Mouse (Mus musculus) brain, embryonic 14.5 days (tissue): ENCODE results near the gene Olfr693. TPM values are rescaled to one million over a fixed set of nuclear protein-coding genes. Genes with fewer than 3 reads are reported as not detected.
"Not testable (repeated sequence)": the region's sequence is repeated elsewhere in the genome, so short reads cannot be mapped to it uniquely, and the experiment has no call there.

Experiments
- DNase-seq: peaks from one replicate; pipeline ENCODE4 v3.0.0-alpha.2; 2011; ENCODE audit warnings: low read depth
- CTCF ChIP-seq: fragments of 200-500 bp; IDR thresholded peaks from 2 replicates; pipeline ENCODE4 v1.5.1; 2012; ENCODE audit warnings: inconsistent platforms, mild to moderate bottlenecking, moderate library complexity, borderline replicate concordance; ENCODE audit not compliant: insufficient read depth, insufficient read length; ENCODE audit errors: extremely low read depth
- POLR2A ChIP-seq: fragments of 200-500 bp; IDR thresholded peaks from 2 replicates; pipeline ENCODE4 v1.6.1; 2012; ENCODE audit warnings: mild to moderate bottlenecking, inconsistent platforms, borderline replicate concordance; ENCODE audit not compliant: poor library complexity, insufficient read depth, insufficient read length, severe bottlenecking; ENCODE audit errors: extremely low read depth
- polyA plus RNA-seq: library from polyadenylated mRNA; depleted of rRNA; stranded (reverse); fragments of >200 nt; gene quantifications from 2 replicates; pipeline ENCODE4 v1.2.3, GENCODE M21; 2012; rRNA removed

Gene Olfr693
- 0.01 TPM in 1 of 2 replicates, not detected in the other for polyA plus RNA-seq

DNA sequence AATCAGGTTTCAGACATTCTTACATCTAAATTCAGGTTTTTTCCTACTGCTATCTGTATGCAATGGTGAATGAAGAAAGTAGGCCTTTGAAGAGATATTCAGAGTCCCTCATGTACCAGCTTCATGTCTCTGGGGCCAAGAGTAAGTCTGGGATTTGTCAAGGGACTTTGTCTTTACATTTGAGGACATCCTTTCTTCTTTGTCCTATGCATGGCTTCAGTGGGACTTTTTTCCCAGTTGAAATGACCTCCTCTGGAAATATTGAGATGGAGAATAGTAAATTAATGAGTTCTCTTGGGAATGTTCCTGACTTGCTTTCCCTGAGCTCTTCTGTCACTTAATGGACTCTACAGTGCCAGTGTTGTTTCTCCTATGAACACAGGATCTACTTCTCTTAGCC lies at the start of gene Olfr693:
Gene Olfr693 (minus strand): TSS at position 101 of the 400 bp plus-strand sequence.
- no peak for TF ChIP-seq CTCF
- no peak for TF ChIP-seq POLR2A
- DNase-seq: no peak

DNA sequence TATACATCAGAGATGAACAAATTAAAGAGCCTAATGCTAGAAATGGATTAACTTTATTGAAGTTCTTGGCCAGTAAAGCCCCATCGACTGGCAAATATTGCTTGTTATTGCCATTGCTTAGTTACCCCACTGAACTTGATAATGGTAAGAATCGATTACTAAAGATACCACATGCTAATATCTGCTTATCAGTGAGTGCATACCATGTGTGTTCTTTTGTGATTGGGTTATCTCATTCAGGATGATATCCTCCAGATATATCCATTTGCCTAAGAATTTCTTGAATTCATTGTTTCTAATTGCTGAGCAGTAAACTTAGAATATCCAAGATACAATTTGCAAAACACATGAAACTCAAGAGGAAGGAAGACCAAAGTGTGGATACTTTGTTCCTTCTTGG lies 45.3 kb upstream of the Olfr693 start:
- DNase-seq: not testable (repeated sequence)

DNA sequence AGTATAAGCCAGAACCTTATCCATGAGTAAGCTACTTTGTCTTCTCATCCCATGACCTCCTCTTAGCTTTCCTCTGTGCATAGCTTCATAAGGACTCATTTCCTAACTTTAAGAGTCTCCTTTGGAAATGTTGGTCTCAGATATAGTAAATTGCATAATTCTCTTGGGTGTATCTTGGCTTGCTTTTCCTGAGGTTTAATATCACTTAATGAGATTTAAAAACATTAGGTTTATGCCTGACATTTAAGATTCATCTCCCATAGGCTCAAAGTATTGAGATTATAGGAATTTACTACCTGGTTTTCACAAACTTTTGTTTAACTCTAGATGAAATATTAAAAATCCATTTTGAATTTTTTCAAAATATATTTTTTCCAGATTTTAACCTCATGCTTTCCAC lies 35.9 kb upstream of the Olfr693 start, which contains the start of gene Olfr695:
Gene Olfr695 (minus strand): TSS at position 101 of the 400 bp plus-strand sequence.
- no peak for DNase-seq
- no peak for TF ChIP-seq CTCF
- no peak for TF ChIP-seq POLR2A

DNA sequence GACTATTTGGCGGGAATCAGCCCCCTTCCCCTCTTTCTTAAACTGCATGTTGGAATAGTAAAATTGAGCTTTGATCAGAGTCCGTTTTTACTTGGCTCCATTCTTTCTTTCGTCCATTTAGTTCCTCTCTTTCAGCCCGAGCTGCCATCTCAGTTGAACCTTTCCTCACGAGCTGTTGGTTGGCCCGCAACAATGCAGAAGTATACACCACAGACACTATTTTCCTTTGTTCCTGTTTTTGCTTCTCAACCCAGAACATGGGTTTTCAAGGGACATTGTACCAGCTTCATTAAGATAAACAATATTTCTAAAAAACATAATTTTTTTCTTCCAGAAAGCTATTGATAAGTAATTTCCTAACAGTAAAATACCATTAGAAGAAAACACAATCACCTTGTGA lies 31.1 kb upstream of the Olfr693 start:
- no peak for DNase-seq

DNA sequence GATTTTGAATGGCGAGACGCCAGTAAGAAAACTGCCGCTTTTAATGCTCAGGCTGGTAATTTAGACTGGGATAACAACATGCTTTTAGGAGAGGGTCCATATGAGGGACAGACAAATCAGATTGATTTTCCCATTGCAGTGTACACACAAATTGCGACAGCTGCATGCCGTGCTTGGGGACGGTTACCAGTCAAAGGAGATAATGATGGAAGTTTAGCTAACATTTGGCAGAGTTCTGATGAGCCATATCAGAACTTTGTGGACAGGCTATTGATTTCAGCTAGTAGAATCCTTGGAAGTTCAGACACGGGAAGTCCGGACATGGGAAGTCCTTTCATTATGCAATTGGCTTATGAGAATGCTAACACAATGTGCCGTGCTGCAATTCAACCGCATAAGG lies 27.3 kb upstream of the Olfr693 start:
- not testable (repeated sequence) for DNase-seq

More for the DNA sequence above, 31.1 kb upstream of the Olfr693 start:
- TF ChIP-seq CTCF (no peak), POLR2A (no peak)

DNA sequence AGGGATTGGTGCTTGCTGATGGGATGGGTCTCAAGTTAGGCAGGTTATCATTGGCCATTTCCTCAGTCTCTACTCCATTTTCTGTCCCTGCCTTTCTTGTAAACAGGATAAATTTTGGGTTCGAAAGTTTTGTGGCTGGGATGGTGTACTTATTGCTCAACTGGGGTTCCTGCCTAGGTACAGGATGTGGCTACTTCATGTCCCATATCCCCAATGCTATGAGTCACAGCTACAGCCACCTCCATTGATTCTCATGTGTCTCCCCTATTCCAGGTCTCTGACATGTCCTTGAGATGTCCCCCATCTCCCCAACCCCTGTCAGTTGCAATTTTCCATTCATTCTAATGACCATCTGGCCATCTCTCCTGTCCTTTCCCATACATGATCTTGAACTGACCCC lies 16.5 kb upstream of the Olfr693 start:
- TF ChIP-seq POLR2A (no peak), CTCF (no peak)
- DNase-seq: no peak

DNA sequence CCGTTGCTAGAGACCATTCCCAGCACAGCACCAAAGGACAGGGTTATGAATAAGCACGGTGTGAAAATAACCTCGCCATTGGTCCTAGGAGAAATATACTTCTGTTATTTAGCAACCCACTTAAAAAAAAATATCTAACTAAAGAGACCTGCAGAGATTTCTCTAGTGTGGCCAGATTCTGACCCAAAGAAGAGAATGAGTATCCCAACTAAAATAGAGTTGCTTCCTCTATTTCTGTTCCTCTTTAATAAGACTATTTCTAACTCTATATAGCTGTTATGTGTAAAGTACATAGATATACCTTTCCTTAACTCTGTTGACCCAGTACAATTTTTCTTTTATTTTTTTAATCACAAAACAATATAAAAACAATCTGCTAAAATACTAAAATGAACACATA lies 12.6 kb upstream of the Olfr693 start:
- no peak for TF ChIP-seq POLR2A
- TF ChIP-seq CTCF: no peak

DNA sequence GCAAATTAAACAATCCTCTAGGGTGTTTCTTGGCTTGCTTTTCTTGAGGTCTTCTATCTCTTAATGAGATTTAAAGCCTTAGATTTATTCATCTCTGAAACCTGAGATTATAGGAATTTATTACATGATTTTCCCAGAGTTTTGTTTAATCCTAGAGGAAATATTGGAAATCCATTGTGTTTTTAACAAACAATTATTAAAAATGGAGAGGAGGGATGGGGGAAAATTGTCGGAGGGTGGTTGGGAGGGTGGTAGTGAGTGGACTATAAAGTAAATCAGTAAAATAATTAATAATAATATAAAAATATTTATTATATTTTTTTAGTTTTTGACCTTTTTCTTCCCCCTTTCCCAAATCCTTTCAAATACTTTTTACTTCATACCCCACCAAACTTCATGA lies 11.3 kb upstream of the Olfr693 start, which contains the start of gene Olfr694:
Gene Olfr694 (minus strand): TSS at position 101 of the 400 bp plus-strand sequence.
- DNase-seq: no peak
- TF ChIP-seq POLR2A (no peak), CTCF (no peak)

More for the DNA sequence above, 12.6 kb upstream of the Olfr693 start:
- no peak for DNase-seq

DNA sequence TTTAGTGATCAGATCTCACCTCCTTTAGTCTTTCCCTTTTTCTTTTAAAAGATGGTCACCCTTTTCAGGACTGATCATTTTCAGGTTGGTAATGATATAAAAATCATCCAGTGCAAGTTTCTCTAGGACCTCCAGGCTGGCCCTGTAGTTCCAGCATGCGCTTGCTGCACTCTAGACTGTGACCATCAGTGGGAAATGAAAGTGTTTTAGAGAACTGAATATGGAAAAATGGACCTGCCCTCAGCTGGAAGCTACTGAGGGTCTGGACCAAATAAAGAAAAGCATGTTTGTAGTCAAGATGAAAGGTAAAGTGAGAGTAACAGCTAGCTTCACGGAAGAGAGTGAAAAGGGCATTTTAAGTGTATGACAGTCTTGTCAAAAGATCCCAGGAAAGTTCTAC lies 5.0 kb upstream of the Olfr693 start:
- DNase-seq: no peak
- TF ChIP-seq CTCF (no peak), POLR2A (no peak)

DNA sequence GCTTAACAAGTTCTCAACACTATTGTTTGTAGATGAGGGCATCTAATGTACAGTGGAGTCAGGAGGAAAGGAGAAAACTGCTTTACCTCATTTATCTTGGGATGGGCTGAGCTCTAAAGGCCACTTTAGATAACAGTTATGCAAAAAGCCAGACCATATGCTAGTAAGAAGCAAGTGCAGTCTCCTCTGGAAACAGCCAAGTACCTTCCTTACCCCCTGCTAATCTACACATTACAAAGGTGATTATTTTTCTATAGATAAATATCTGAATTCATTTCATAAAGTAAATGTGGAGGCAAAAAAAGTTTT lies 28.1 kb downstream of the Olfr693 start:
- no peak for DNase-seq
- no peak for TF ChIP-seq CTCF
- no peak for TF ChIP-seq POLR2A

DNA sequence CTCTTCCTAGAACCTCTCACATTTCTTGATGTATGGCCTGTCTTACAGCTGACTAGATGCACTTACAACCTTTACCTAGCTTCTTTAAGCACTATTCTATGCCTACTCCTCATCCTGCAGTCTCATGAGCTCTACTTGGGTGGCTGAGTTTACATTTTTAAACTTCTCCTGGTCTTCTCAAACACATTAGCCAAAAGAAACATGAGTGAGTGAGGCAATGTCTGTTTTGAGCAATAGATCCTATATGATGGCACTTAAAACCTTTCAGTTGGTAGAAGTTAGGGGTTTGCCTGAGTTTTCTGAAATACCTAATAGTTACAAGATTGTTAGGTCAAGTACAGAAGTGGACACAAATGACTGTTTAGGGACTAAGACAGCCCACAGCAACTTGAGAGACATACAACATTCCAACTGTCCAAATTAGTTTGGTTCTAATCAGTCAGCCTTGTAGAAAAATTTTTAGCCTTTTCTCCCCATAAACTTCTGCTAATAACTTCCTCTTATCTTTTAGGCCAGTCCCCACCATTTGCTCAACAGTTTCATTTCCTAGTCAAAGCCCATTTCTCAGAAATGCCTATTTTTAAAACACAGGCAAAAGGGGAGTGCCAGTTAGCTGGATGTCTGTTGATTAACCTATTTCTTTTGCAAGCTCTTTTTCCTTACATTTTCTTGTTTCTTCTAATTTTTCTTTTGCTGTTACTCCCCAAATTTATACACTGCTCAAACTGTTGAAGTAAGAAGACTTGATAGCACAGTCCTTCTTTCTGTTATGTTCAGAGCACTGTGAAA lies 28.6 kb downstream of the Olfr693 start:
- DNase-seq: no peak
- TF ChIP-seq CTCF (no peak), POLR2A (no peak)

DNA sequence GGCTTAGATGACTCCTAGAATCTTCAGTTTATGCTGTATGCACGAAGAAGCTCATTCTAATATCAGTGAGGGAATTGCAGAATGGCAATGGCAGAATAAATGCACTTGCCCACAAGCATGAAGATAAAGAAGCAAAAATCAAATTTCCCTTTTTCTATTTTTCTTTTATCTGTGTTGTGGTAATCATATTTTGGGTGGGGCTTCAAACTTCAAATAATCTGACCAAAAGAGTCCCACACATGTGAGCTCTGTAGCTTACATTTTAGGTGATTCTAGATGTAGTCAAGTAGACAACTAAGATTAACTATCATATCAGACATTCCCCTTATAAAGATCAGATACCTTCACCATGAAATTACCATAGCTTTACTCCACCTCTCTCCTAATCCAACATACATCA lies 30.6 kb downstream of the Olfr693 start:
- DNase-seq: no peak
- no peak for TF ChIP-seq CTCF
- TF ChIP-seq POLR2A: no peak

DNA sequence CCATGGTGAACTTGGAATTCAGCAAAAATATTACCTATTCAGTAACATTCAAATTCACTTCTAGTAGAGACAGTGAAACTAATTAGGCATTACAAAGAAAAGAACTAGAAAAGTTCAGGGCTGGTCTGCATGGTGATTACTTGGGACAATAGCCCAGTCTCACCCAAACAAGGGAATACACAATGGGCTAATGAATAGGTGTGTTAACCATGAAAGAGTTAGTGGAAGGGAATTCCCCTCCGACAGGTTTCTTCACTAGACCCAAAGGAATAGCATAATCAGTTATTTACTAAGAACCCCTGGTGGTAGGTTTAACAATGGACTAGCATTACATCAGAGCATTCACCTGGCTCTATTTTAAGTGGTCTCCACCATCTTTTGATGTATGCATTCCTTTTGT lies 35.1 kb downstream of the Olfr693 start:
- DNase-seq: no peak
- no peak for TF ChIP-seq POLR2A
- no peak for TF ChIP-seq CTCF

DNA sequence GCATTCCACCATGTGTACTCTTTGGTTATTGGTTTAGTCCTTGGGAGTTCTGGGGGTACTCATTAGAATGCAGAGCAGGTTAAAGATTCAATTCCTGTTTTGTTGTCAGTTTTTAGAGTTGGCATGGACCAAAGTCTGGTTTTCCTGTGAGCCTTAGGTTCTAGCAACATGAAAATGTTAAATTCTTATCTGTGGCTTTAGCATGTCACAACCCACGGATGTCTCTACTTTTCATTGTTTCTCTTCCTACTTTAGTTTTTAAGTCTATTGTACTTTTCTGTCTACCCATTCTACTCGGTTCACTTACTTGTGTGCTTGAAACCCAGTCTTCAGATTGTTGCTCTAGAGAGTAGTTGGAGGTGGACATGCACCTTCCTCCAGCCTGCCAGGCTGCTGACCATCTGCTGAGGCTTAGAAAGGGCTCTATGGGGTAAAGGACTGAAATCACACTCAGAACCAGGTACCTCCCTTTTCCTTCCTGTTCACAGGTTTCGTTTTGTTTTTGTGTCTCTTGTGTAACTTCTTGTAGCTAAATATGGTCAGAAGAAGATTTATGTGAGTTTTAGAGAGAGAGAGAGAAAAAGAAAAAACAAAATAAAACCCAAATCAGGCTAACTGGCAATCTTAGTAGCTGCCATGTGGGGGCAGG lies 36.0 kb downstream of the Olfr693 start:
- DNase-seq: no peak
- TF ChIP-seq CTCF (no peak), POLR2A (no peak)
